Mouse (Mus musculus) left cerebral cortex, adult 9 months (tissue): ENCODE data around the gene Ppil4.
"Not testable (repeated sequence)": the region's sequence is repeated elsewhere in the genome, so short reads cannot be mapped to it uniquely, and the experiment has no call there.

ENCODE experiments used
- DNase-seq, 2 experiments: peaks; one replicate each; pipeline ENCODE4 v3.0.0; 2022; ENCODE audit warnings: low spot score in 2 of 2

The Ppil4 gene

DNA sequence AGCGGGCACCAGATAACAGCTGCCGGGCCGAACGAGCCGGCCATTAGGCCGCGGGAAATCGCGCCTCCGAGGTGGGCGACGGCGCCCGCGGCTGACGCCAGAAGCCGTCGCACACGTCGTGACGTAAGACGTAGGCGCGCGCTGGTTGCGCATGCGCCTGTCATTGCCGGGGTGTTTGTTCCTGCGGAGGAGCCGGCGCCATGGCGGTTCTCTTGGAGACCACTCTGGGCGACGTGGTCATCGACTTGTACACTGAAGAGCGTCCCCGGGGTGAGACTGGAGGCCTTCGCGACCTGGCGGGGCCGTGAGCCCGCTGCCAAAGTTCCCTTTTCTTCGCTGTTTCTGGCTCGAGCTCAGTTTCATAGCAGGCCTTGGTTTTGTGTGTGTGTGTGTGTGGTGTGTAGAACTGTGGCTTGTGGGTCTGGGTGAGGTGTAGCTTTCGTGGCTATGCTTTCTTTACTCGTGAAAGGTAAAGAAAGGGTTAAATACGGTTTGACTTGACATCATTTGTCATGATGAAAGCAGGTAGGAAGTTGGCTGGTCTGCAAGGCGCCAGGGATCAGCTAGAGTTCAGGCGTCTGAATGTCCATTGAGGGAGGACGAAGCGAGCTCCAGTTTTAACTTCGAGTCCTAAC lies at the start of gene Ppil4, which contains the start of gene Ginm1:
TSS of gene Ppil4 (plus strand) at position 141 of the 635 bp plus-strand sequence.
TSS of gene Ginm1 (minus strand) at position 74 of the 635 bp plus-strand sequence.
- peak; percentile 70 to 85 for DNase-seq

DNA sequence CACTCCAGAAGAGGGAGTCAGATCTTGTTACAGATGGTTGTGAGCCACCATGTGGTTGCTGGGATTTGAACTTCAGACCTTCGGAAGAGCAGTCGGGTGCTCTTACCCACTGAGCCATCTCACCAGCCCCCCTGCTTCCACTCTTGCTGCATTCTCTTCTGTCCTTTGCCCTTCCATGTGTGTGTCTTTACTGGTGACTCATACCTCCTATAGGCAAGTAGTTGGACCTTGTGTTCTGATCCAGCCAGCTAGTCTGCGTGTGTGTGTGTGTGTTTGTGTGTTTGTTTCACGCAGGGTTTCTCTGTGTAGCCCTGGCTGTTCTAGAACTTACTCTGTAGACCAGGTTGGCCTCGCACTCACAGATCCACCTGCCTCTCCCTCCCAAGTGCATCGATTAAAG lies 47.2 kb upstream of the Ppil4 start:
- DNase-seq: not testable (repeated sequence)

DNA sequence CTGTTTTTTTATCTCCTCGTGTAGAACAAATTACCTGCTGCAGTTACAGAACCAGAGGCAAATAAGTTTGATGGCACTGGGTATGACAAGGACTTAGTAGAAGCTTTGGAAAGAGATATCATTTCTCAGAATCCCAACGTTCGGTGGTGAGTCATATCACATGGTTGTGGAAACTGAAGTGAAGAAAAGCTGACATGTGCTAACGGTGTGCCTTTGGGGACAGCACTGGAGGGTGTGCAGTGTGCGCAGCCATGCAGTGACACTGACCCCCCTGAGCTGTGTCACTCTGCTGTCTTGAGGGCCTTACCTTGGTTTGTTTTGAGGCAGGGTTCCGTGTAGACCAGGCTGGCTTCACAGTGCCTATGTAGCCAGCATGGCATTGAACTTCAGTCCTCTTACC lies 43.9 kb upstream of the Ppil4 start:
- no peak for DNase-seq

DNA sequence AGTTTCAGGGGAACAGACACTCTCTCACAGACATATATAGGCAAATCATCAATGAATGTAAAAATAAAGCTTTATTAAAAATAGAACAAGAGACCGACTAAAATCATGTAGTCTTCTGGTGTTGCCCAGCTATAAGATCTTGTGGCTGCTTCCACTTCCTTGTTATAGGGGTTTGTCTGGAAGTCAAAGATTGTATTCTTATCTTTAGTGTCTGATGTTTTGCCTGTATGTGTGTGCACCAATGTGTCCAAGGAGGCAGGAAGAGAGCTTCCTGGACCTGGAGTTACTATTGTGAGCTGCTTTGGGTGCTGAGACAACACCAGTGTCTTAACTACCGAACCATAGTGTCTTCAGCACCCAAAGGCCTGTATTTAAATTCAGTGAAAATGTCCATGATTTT lies 35.1 kb upstream of the Ppil4 start:
- no peak for DNase-seq

DNA sequence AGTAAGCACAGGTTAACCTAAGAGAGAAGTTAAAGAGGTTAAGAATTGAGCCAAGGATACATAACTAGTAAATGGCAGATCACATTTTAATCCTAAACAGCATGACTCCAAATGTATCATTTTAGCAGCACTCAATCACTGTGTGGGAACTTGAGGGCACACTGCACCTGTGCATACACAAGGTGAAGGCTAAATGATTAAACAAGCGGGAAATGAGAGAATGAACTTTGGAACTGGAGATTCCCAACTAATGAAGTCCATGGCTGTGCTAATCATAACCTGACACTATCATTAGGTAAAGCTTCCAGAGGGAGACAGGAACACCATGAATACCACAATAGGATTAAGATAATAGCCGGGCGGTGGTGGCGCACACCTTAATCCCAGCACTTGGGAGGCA lies 20.3 kb upstream of the Ppil4 start:
- DNase-seq: no peak

DNA sequence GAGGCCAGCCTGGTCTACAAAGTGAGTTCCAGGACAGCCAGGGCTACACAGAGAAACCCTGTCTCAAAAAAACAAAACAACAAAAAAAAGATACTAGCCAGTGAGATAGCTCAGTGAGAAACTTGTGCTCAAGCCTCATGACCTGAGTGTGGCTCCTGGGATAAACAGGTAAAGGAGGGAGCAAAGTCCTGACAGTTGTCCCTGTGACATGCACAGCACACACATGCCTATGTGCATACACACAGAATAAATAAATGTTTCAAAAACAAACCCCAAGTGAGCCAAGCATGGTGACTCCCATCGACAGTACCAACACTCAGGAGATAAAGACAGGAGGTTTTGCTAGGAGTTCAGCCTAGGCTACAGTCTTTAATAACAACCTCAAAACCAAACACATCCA lies 19.9 kb upstream of the Ppil4 start:
- no peak for DNase-seq

DNA sequence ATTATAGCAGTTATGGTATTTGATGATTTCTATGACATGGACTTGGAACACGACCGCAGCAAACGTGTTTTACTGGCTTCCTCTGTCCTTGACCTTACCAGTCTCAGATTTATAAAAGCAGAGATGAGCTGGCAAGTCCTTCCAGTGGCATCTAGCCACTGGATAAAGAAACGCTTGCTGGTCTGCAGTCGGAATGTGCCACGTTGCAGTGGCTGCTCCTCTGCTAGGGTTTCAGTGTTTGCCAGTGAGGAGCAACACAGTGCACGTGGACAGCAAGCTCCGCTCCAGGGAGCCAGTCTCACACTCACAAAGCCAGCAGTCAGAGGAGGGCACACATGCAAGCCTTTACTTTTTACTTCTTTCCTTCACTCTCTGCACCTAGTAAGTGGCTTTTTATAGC lies 17.3 kb upstream of the Ppil4 start:
- no peak for DNase-seq

DNA sequence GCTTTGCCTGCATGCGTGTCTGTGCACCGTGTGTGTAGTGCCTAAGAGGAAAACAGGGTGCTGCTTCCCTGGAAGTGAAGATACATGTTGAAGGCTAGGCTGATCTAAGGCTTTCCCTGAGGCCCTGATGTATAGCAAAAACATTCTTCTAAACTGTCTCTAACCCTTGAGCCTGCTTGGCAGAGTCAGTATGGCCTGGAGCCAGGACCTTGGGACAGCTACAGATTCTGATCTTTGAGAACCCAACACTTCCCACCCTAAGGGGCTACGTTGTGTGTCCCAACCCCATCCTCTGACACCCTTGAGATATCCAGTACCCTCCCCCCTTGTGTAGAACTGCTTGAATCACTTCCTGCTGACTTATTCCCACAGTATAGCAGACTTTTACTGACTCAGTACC lies 14.3 kb upstream of the Ppil4 start:
- no peak for DNase-seq

DNA sequence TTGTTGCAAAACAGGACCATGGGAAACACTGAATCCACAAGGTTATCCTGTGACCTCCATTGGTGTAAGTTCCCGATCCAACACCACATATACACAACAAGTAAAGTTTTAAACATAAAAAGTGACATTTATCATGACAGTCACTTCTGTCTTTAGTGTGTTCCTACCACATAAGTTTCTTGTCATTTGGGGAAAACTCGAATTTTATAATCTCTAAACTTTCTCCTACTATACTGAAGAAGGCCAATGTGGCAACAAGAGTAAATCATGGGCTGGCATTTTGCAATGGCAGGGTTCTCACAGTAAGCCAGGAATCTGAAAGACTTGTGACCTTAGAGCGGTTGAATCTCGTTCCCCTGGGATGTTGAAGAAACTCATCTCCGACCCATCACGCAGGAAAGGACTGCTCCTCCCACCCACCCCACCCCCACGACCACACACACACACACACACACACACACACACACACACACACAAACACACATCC lies 12.9 kb upstream of the Ppil4 start:
- no peak for DNase-seq

DNA sequence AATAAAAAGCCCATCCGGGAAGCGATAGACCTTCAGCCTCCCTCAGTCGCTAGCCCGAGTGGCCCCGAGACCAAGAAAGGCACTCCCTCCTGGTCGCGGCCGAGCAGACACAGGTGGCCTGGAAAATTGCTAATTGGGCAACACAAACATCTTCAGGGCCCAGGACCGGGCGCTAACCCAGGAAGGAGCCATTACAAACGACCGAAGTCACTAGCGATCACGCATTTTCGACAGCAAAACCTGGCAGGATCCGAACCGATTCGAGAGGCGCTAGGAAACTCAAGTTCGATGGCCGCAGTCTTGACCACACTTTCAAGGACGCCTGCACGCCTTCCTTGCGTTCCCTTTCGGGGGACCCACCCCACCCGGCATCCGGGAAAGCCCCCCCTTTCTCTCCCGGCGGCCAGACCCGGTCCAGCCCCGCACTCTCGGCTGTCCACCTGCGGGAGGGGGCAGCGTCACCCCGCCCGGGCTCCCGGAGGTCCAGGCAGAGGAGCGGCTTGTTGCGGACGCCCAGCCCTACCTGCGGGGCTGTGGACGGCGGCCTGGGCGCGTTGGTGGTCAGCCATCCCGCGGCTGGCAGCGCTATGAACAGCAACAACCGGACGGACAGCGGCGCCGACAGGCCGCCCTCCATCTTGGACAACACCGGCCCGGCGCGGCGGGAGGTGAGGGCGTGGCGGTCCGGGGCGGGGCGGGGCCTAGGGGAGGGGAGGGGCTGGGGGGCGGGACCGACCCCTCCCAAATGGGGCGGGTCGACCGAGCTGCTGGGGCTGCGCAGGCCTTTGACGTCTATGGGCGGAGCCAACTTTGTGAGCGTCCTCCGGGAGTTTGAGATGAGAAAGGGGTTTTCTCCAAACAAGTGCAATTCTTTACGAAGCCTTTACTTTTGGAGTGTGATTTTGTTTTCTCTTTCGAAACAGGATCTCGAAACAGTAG lies 12.2 kb upstream of the Ppil4 start:
- DNase-seq: peak; percentile 37 to 78

DNA sequence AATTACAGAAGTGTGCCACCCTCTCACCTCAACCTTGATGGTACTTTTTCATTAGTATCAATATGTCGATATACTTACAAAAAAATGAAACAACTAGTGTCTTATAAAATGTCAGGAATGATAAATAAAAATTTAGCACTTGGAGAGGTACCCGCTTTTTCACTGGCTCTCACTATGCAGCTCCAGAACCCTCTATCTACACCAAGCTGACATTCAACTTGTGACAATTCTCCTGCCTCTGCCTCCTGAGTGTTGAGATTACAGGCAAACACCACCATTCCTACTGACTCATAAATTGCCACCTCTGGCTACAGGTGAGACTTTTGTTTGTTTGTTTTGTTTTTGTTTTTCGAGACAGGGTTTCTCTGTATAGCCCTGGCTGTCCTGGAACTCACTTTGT lies 11.5 kb upstream of the Ppil4 start:
- DNase-seq: no peak

DNA sequence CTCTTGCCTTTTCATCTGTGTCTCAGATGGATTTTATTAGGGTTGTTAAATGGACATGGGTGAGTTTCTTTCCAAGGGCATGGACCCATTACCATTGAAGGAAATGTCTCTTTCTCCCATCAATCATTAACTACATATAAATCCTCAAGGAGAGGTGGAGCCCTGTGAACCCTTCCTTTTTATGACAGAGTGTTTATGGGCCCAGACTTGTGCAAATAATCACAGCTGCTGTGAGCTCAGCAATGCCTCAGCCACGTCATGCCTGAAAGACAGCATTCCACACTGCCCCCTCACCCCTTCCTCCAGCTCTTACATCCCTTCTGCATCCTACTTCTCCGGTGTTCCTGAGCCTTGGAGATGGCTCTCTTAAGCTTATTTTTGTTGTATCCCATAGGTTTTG lies 5.4 kb upstream of the Ppil4 start:
- DNase-seq: no peak

DNA sequence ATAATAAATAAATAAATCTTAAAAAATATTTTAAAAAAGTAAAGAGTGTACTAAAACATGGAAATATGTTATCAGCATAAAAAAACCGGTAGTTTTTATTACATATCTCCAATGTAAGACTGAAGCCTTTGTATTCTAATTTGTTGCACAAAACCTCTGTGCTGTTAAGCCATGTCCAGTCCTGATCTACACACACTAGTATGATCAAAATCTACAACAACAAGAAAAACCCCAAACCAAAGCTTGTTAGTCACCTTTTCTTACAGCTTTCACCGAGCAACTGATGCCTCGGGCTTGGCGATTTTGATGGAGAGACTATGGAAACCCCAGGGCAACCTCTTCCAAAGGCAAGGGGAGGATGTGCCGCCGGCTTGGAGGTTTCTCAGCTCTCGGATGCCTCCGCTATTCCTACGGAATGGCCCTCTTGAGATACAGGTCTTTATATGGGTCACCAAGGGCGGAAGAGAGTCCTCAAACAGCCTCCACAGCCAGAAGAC lies 389 bp upstream of the Ppil4 start:
- no peak for DNase-seq

DNA sequence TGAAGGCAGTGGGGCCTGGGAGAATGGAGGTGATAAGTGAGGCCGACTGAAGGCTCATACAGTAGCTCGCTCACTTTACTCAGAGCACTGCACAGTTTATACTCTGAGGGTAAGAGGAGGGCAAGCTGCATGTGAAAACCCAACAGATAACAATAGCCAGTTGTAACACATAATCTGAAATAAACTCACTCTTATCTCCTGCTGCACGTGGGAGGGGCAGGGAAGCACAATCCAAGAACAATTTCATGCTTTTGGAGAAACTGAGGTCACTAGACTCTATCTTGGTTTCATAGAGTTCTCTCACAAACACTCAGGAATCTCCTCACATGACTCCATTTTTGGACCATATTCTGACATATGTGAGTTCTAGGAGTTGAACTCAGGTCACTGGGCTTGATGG lies 8.6 kb downstream of the Ppil4 start:
- no peak for DNase-seq

DNA sequence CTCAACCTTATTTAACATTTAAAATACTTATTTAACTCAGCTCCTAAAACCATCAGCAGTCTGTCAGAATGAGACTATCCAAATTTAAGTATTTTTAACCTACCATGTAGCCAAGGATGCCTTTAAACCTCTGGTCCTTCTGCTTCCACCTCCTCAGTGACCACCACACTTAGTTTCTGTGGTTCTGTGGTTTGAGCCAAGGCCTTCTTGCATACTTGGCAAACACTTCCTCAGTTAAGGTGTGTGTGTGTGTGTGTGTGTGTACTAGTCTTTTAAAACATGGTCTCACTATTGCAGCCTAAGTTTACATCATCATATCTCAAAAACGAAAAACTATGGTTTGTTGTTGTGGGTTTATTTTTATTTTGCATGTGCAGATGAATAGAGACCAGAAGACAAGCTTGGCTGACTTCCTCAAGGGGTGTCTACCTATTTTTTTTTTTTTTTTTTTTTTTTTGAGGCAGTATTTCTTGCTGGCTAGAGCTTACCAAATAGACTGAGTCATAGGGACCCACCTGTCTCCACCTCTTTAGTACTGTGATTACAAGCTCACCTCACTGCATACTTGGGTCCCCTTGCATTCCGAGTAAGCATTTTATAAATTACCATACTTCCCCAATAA lies 9.9 kb downstream of the Ppil4 start:
- no peak for DNase-seq

DNA sequence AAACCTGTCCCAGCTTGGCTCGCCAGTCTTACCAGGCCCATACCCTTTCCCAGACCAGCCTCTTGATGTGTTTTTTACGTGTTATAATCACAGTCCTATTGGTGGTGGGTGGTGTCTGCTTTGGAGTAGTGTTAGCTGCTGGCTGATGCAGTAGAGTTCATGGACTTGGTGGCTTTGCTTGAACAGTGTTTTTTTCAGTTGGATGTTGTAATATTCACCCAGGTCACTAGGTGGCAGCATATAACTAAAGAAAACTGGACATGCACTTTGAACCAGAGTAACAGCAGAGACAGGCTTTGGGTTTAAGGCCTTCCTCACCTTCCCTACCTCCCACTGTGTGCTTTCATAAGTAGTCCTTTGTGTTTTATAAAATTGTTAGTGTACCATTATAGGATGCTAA lies 17.2 kb downstream of the Ppil4 start:
- DNase-seq: peak in 1 of 2 experiments; percentile 83

DNA sequence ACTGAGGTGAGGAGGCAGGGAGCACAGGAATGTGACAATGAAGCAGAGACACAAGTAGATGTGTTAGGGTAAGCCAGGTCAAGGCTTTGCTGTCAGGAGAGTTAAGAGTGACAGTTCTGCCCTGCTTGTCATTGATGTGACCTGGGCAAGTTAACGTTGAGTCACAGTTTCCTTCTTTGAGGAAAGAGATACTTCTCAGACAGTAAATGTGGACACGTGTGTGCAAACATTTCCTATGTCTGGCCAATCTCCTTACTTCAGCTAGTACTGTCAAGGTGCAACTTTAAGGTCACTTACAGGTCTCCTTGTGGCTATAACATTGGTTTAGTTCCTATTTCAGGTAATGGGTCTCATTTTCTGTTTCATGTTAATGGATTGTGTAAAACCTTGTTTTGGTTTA lies 23.8 kb downstream of the Ppil4 start:
- DNase-seq: no peak

DNA sequence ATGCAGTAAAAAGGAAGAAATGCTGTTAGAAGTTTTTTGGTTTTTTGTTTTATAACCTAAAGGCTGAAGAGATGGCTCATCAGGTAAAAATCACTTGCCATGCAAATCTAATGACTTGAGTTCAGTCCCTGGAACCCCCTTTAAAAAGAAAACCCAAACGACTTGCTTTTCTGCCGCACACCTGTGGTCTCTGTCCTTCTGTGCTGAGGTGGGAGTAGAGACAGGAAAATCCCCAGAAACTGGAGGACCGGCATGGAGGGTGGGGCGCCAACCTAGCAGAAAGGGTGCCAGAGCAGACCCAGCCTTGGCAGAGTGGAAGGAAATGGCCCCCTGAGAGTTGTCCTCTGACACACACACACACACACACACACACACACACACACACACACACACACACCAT lies 26.0 kb downstream of the Ppil4 start:
- DNase-seq: no peak

DNA sequence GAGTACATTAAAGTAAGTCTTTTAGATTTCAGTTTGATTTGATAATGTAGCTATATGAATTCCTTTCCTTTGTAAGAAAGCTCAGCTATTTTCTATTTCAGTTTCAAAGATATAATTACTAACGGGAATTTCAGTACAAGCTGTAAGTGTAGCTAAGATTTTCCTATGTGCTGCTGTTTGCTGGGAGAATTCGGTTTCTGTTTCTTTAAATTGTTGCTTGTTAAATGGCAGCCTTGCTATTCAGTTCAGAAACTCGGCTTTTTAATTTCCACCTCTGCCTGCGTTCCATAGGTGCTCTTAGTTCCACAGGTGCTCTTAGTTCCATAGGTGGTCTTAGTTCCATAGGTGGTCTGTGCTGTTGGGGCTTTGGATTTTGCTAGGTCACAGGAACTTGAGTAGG lies 26.5 kb downstream of the Ppil4 start:
- no peak for DNase-seq

DNA sequence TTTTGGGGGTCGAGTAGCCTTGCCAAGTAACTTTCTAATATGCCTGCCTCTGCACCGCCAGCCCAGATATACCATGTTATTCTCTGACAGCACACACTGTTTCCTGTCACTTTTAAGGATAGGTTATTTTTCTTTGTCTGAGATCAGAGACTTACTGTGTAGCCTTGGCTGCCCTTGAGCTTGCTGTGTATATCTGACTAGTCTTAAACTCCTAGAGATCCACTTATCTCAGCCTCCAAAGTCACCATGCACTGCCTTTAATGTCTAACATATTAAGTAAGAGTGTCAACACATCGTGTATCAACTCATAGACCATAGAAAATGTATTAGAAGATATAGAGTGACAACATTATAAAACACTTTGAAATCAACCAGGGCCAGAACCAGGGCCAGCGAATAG lies 26.9 kb downstream of the Ppil4 start:
- DNase-seq: no peak

DNA sequence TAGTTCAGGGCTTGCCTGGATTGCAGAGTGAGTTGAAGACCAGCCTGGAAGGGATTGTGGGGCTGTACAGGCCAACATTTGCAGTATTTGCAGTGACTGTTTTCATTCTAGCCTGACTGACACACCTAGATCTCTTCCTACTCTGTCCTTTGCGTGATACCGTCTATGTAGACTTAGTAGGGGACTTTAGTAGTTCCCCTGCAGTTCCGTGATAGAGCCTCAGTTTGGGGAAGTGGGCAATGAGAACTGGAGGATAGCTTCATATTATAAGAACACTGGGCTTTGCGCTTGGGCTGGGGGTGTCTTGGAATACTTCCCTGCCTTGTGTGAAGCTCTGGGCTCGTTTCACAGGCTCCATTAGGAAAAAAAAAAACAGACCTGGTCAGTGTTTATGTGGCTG lies 27.5 kb downstream of the Ppil4 start:
- no peak for DNase-seq

DNA sequence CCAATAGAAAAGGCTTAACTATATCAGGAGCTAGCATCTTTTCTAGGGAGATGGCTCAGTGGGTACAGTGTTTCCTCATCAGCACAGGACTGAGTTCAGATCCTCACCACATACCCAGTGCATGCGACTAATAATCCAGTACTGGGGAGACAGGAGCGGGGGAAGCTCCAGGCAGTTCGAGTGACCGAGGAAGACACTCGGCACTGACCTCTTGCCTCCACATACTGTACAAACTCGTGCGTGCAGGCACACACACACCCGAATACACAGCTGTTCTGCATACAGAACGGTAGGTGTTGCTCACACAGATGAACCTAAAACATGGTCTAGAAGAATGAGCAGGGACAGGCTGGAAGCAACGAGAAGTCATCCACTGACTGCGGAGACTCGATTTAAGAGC lies 29.3 kb downstream of the Ppil4 start:
- no peak for DNase-seq
